Mouse (Mus musculus) kidney, embryonic 15.5 days (tissue): ENCODE results near the gene Sat2. TPM values are rescaled to one million over a fixed set of nuclear protein-coding genes. Genes with fewer than 3 reads are reported as not detected.

Experiments used
- ATAC-seq: fragments of 200-750 bp; cut with Nextera tagmentation; replicated peaks from 2 replicates; pipeline ENCODE4 v1.8.0; 2017; ENCODE audit warnings: moderate TSS enrichment; ENCODE audit not compliant: low FRiP score
- H3K27ac ChIP-seq: fragments of 300-500 bp; sonication (generic); 2 replicates; pipeline ENCODE4 v1.5.1; 2015; ENCODE audit warnings: mild to moderate bottlenecking, inconsistent platforms
- H3K27me3 ChIP-seq: fragments of 300-500 bp; sonication (generic); 2 replicates; pipeline ENCODE4 v1.6.1; 2015; ENCODE audit warnings: inconsistent platforms
- H3K36me3 ChIP-seq: fragments of 300-500 bp; sonication (generic); 2 replicates; pipeline ENCODE4 v1.6.1; 2015; ENCODE audit warnings: inconsistent platforms
- H3K4me1 ChIP-seq: fragments of 300-500 bp; sonication (generic); 2 replicates; pipeline ENCODE4 v1.6.1; 2015; ENCODE audit warnings: inconsistent platforms
- H3K4me2 ChIP-seq: fragments of 300-500 bp; sonication (generic); 2 replicates; pipeline ENCODE4 v1.6.1; 2015; ENCODE audit warnings: moderate library complexity, mild to moderate bottlenecking, inconsistent platforms
- H3K4me3 ChIP-seq: fragments of 300-500 bp; sonication (generic); replicated peaks from 2 replicates; pipeline ENCODE4 v1.5.1; 2015; ENCODE audit warnings: mild to moderate bottlenecking, inconsistent platforms
- H3K9ac ChIP-seq: fragments of 300-500 bp; sonication (generic); 2 replicates; pipeline ENCODE4 v1.6.1; 2015; ENCODE audit warnings: mild to moderate bottlenecking, inconsistent platforms
- H3K9me3 ChIP-seq: fragments of 300-500 bp; sonication (generic); replicated peaks from 2 replicates; pipeline ENCODE4 v1.6.1; 2016; ENCODE audit warnings: inconsistent platforms
- WGBS: fragments of 180-500 bp; shearing (Covaris S2); methylation state at CpG from one replicate; pipeline ENCODE4 v1.1.7; 2015; ENCODE audit warnings: mixed read lengths; 5-methylcytosine and 5-hydroxymethylcytosine counted together
- polyA plus RNA-seq: library from polyadenylated mRNA; unstranded; fragments of >200 nt; fragmentation: Nextera tagmentation; extraction: Ambion mirVana; gene quantifications from 2 replicates; pipeline ENCODE4 v1.2.1, GENCODE M21; 2015

Sat2 gene
- polyA plus RNA-seq, 1 experiment from 2014 or later = 23.1 TPM

GRCm38 (mm10) chr11:69584937-69585336 is 36.9 kb upstream of the Sat2 start:
- Histone ChIP-seq H3K9ac (no peak overlapping the region), H3K27ac (no peak overlapping the region), H3K4me2 (no peak overlapping the region), H3K4me3 (no peak overlapping the region), H3K27me3 (no peaks in the 10 kb centered on the region), H3K36me3 (peaks cover 57% of the 10 kb centered on the region), H3K4me1 (peaks cover 18% of the 10 kb centered on the region), H3K9me3 (no peaks in the 10 kb centered on the region)
- 97% methylated on average over 13 of the region's 13 CpGs for WGBS
- ATAC-seq = no peak

GRCm38 (mm10) chr11:69585718-69586325 is 36.0 kb upstream of the Sat2 start:
- Histone ChIP-seq H3K4me2 (no peak overlapping the region), H3K9me3 (no peaks in the 10 kb centered on the region), H3K9ac (no peak overlapping the region), H3K36me3 (peaks cover 66% of the 10 kb centered on the region), H3K4me3 (no peak overlapping the region), H3K4me1 (peaks cover 18% of the 10 kb centered on the region), H3K27me3 (no peaks in the 10 kb centered on the region), H3K27ac (no peak overlapping the region)
- WGBS = 78% methylated on average over 7 of the region's 7 CpGs
- ATAC-seq = no peak

DNA sequence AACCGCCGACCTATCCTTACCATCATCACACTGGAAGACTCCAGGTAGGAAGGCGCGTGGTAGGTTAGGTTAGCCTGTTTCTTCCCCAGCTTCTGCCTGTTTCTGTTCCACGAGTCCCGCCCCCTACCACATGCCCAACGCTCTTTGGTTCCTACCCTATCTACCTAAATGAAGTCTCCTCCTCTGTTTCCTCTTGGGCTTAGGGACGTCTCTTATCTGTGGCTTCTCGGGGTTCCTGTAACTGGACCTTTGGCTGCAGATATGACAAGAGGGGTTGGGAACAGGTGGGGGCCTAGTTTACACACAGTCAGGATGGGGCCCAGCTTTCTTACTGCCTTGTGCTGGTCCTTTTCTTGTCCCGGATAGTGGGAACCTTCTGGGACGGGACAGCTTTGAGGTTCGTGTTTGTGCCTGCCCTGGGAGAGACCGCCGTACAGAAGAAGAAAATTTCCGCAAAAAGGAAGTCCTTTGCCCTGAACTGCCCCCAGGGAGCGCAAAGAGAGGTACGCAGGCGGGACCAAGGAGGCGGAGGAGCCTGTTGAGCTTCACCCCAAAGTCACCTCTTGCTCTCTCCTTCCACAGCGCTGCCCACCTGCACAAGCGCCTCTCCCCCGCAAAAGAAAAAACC is 32.5 kb upstream of the Sat2 start:
- Histone ChIP-seq H3K36me3 (peaks cover 86% of the 10 kb centered on the region), H3K4me2 (no peak overlapping the region), H3K27me3 (no peaks in the 10 kb centered on the region), H3K27ac (no peak overlapping the region), H3K9ac (no peak overlapping the region), H3K4me1 (0 out of 2 replicates have a peak, but pooled peaks cover 3% of the 10 kb centered on the region), H3K4me3 (no peak overlapping the region), H3K9me3 (no peaks in the 10 kb centered on the region)
- 90% methylated on average over 22 of the region's 22 CpGs for WGBS
- ATAC-seq = no peak

DNA sequence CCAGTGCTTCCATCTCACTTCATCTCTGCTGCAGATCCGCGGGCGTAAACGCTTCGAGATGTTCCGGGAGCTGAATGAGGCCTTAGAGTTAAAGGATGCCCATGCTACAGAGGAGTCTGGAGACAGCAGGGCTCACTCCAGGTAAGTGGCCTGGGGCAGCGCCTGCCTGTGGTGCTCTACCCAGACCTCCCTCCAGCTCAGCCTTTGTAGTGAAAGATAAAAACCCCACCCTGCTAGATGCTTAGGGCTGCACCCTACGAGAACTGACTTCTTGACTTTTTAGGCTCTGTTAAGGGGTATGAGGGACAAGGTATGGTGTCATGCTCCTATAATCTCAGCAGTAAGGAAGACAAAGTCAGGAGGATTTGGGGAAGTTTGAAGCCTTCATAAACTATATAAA is 31.2 kb upstream of the Sat2 start:
- peaks cover 81% of the 10 kb centered on the region for H3K36me3 ChIP-seq
- ATAC-seq = no peak
- no peaks in the 10 kb centered on the region for H3K4me1 ChIP-seq
- 92% methylated on average over 8 of the region's 8 CpGs for WGBS
- no peaks in the 10 kb centered on the region for H3K27me3 ChIP-seq
- H3K4me3 ChIP-seq = no peak overlapping the region
- H3K27ac ChIP-seq = no peak overlapping the region
- H3K4me2 ChIP-seq = no peak overlapping the region
- no peaks in the 10 kb centered on the region for H3K9me3 ChIP-seq
- no peak overlapping the region for H3K9ac ChIP-seq

DNA sequence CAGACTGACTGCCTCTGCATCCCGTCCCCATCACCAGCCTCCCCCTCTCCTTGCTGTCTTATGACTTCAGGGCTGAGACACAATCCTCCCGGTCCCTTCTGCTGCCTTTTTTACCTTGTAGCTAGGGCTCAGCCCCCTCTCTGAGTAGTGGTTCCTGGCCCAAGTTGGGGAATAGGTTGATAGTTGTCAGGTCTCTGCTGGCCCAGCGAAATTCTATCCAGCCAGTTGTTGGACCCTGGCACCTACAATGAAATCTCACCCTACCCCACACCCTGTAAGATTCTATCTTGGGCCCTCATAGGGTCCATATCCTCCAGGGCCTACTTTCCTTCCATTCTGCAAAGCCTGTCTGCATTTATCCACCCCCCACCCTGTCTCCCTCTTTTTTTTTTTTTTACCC is 30.4 kb upstream of the Sat2 start:
- peaks cover 77% of the 10 kb centered on the region for H3K36me3 ChIP-seq
- H3K27me3 ChIP-seq = no peaks in the 10 kb centered on the region
- WGBS = 91% methylated on average over 3 of the region's 3 CpGs

DNA sequence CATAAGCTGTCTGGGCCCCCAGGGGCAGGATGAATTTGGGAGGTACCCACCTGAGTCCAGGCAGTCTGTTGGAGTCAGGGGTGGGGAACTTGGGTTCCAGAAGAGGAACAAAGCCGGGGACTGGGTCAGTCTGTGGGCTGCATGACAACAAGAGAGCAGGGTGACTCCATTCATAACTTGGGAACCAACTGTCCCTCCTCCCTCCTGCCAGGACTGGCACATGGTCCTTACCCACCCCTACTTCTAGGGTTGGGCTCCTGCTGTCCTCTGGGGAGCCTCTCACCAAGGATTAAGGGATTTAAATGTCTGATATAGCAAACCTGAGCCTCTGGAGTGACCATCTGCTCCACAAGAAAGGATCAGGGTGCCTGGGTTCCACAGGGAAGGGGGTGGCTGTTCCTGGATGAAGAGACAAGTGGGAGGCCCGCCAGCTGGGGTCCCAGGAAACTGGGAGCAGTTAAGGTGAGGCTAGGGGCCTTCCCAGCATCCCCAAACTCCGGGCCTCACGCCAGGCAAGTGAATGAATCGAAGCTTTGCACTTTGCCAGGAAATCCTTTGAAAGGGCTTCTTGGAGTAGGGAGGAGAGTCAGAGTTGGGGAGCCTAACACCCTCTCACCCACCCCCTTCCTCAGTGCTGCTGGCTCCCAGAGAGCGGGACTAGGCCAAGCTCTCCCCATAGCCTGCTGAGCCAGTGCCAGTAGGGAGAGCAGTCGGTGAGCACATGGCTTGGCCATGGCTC is 29.8 kb upstream of the Sat2 start:
- Histone ChIP-seq H3K4me1 (no peaks in the 10 kb centered on the region), H3K9me3 (no peaks in the 10 kb centered on the region), H3K36me3 (peaks cover 70% of the 10 kb centered on the region), H3K4me2 (no peak overlapping the region), H3K27me3 (no peaks in the 10 kb centered on the region), H3K4me3 (no peak overlapping the region), H3K27ac (no peak overlapping the region), H3K9ac (no peak overlapping the region)
- ATAC-seq = no peak
- WGBS = 84% methylated on average over 7 of the region's 7 CpGs

More for the DNA sequence above, 30.4 kb upstream of the Sat2 start:
- no peak for ATAC-seq
- Histone ChIP-seq H3K9me3 (no peaks in the 10 kb centered on the region), H3K27ac (no peak overlapping the region), H3K4me1 (no peaks in the 10 kb centered on the region), H3K4me3 (no peak overlapping the region), H3K4me2 (no peak overlapping the region), H3K9ac (no peak overlapping the region)

DNA sequence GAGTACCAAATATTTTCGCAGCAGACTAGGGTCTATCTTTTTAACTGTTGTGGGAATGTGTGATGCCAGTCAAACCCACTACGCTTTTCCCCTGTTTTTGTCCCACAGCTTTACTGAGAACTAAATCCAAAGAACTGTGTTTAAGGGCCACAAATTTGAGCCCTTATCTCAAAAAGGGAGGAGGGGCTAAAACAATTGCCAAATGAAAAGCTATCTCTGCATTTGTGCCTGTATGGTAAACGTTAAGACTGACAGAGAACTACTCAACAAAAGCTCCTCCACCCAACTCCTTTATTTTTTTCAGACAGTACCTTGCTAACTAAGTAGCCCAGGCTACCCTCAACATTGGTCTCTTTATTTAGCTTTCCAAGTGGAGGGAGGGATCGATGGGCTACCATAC is 29.0 kb upstream of the Sat2 start:
- Histone ChIP-seq H3K27me3 (no peaks in the 10 kb centered on the region), H3K36me3 (peaks cover 63% of the 10 kb centered on the region), H3K4me3 (no peak overlapping the region), H3K4me2 (no peak overlapping the region), H3K27ac (no peak overlapping the region), H3K9ac (no peak overlapping the region), H3K4me1 (no peaks in the 10 kb centered on the region), H3K9me3 (no peaks in the 10 kb centered on the region)
- no peak for ATAC-seq
- WGBS = 84% methylated on average over 4 of the region's 4 CpGs

DNA sequence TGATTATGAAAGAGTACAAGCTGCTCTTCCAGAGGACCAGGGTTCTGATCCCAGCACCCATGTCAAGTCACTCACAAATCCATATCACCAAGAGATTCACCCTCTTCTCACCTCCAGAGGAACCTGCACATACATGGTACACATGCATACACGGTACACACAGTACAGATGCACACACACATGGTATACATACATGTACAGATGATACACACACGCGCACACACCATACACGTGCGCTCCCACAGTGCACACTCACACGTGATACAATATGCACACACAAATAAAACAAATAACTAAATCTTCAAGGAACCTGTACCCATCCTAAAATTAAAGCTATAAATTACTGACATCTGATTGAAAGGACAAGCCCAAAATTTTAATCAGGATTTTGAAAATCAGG is 27.0 kb upstream of the Sat2 start:
- Histone ChIP-seq H3K4me3 (no peak overlapping the region), H3K9me3 (no peaks in the 10 kb centered on the region), H3K9ac (no peak overlapping the region), H3K36me3 (peaks cover 42% of the 10 kb centered on the region), H3K4me1 (peaks cover 9% of the 10 kb centered on the region), H3K27me3 (no peaks in the 10 kb centered on the region), H3K4me2 (no peak overlapping the region), H3K27ac (no peak overlapping the region)
- no peak for ATAC-seq
- WGBS = 93% methylated on average over 6 of the region's 6 CpGs

DNA sequence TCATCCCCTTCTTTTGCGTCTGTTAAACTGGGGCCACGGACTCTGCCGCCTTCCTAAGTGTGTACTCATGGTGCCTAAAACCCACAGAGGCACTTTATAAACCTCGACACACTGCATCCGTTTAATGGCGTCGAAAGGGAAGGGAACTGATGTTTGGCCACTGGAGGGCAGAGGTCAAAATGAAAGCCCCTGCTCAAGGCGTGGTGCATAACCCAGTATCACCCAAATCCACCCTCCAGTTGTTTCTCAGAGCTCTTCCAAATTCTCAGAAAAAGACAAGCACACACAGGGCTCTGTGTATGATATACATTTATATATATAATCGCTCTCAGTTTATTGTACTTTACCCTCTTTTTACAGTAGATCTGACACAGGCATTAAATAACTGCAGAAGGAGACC is 22.4 kb upstream of the Sat2 start:
- Histone ChIP-seq H3K27me3 (peaks cover 11% of the 10 kb centered on the region; the same call in 1 of the 2 replicates), H3K27ac (peak overlapping the region; percentile 73), H3K4me2 (peak overlapping the region; percentile 28; the same call in 1 of the 2 replicates), H3K36me3 (no peaks in the 10 kb centered on the region), H3K4me1 (peaks cover 45% of the 10 kb centered on the region), H3K9me3 (no peaks in the 10 kb centered on the region), H3K4me3 (no peak overlapping the region), H3K9ac (no peak overlapping the region)
- no peak for ATAC-seq
- 13% methylated on average over 9 of the region's 9 CpGs for WGBS

- no peaks in the 10 kb centered on the region for H3K9me3 ChIP-seq
- H3K9ac ChIP-seq = no peak overlapping the region
- no peaks in the 10 kb centered on the region for H3K36me3 ChIP-seq
- peaks cover 17% of the 10 kb centered on the region; the same call in 1 of the 2 replicates for H3K27me3 ChIP-seq
- H3K4me1 ChIP-seq = peaks cover 51% of the 10 kb centered on the region
- WGBS = 16% methylated on average over 6 of the region's 6 CpGs
- H3K4me2 ChIP-seq = peak overlapping the region; percentile 28
- ATAC-seq = peak; percentile 72
- no peak overlapping the region for H3K4me3 ChIP-seq
- H3K27ac ChIP-seq = peak overlapping the region; percentile 73
These were observed 21.7 kb upstream of the Sat2 start for GRCm38 (mm10) chr11:69600098-69600497.

GRCm38 (mm10) chr11:69601768-69602167 is 20.1 kb upstream of the Sat2 start:
- H3K27me3 ChIP-seq = peaks cover 22% of the 10 kb centered on the region
- H3K27ac ChIP-seq = no peak overlapping the region
- no peak for ATAC-seq
- H3K36me3 ChIP-seq = no peaks in the 10 kb centered on the region
- H3K4me3 ChIP-seq = no peak overlapping the region
- H3K9me3 ChIP-seq = no peaks in the 10 kb centered on the region
- 65% methylated on average over 3 of the region's 3 CpGs for WGBS
- H3K9ac ChIP-seq = no peak overlapping the region
- no peak overlapping the region for H3K4me2 ChIP-seq
- peaks cover 64% of the 10 kb centered on the region for H3K4me1 ChIP-seq

DNA sequence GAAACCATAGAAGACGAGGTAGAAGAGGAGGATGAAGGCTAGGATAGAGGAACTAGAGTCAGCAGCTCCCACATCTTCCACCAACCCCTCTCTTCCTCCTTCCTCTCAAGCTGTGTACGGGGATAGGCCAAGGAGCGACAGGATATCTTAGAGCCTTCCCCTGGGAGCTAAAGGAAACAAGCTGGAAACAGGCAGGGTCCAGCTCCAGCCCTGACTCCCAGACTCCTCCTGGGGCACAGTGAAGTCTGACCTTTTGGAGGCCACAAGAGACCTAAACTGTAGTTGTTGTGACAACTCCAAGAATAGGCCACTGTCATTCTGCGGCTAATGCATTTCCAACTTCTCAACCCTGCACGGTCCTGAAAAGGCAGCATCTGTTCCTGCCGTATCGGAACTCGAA is 18.3 kb upstream of the Sat2 start:
- no peak for ATAC-seq
- Histone ChIP-seq H3K4me1 (peaks cover 64% of the 10 kb centered on the region), H3K4me2 (peak overlapping the region; percentile 98), H3K9ac (no peak overlapping the region), H3K27me3 (peaks cover 22% of the 10 kb centered on the region), H3K9me3 (no peaks in the 10 kb centered on the region), H3K4me3 (no peak overlapping the region), H3K36me3 (no peaks in the 10 kb centered on the region), H3K27ac (peak overlapping the region; percentile 69; the same call in 1 of the 2 replicates)
- 71% methylated on average over 8 of the region's 8 CpGs for WGBS
